Mouse (Mus musculus) neural tube, embryonic 11.5 days (tissue): ENCODE measurements around the gene Fstl4. TPM values are rescaled to one million over a fixed set of nuclear protein-coding genes. Genes with fewer than 3 reads are reported as not detected.
A peak's percentile ranks its signal among the peaks of the same experiment; 100 is the strongest.

Experiments
- ATAC-seq: fragments of 200-750 bp; cut with Nextera tagmentation; 2 replicates; pipeline ENCODE4 v1.8.0; 2017; ENCODE audit warnings: moderate number of reproducible peaks, mild to moderate bottlenecking, moderate TSS enrichment, moderate library complexity; ENCODE audit not compliant: insufficient read depth, low FRiP score, low TSS enrichment
- DNase-seq: peaks from one replicate; pipeline ENCODE4 v3.0.0-alpha.2; 2015; ENCODE audit warnings: low spot score
- H3K27ac ChIP-seq: fragments of 300-500 bp; sonication (generic); 2 replicates; pipeline ENCODE4 v1.5.1; 2014; ENCODE audit warnings: low read depth, mild to moderate bottlenecking, low read length
- H3K27me3 ChIP-seq: fragments of 300-500 bp; sonication (generic); 2 replicates; pipeline ENCODE4 v1.6.1; 2014; ENCODE audit warnings: mild to moderate bottlenecking, low read length, mixed read lengths; ENCODE audit not compliant: control insufficient read depth, insufficient read depth
- H3K36me3 ChIP-seq: fragments of 300-500 bp; sonication (generic); 2 replicates; pipeline ENCODE4 v1.6.1; 2014; ENCODE audit warnings: mild to moderate bottlenecking, low read length, moderate library complexity, mixed read lengths; ENCODE audit not compliant: control insufficient read depth, insufficient read depth
- H3K4me1 ChIP-seq: fragments of 300-500 bp; sonication (generic); 2 replicates; pipeline ENCODE4 v1.6.1; 2014; ENCODE audit warnings: low read length, mixed read lengths; ENCODE audit not compliant: control insufficient read depth, insufficient read depth
- H3K4me2 ChIP-seq: fragments of 300-500 bp; sonication (generic); 2 replicates; pipeline ENCODE4 v1.6.1; 2014; ENCODE audit warnings: low read depth, mild to moderate bottlenecking, moderate library complexity
- H3K4me3 ChIP-seq: fragments of 300-500 bp; sonication (generic); 2 replicates; pipeline ENCODE4 v1.5.1; 2014; ENCODE audit warnings: low read depth, low read length
- H3K9ac ChIP-seq: fragments of 300-500 bp; sonication (generic); 2 replicates; pipeline ENCODE4 v1.6.1; 2014; ENCODE audit warnings: mild to moderate bottlenecking, low read length
- H3K9me3 ChIP-seq: fragments of 300-500 bp; sonication (generic); 2 replicates; pipeline ENCODE4 v1.6.1; 2016; ENCODE audit warnings: low read length; ENCODE audit not compliant: control insufficient read depth
- WGBS: fragments of 180-500 bp; shearing (Covaris S2); extraction: QIAGEN DNeasy Blood & Tissue Kit; methylation state at CpG from one replicate; pipeline ENCODE4 v1.1.7; 2014; 5-methylcytosine and 5-hydroxymethylcytosine counted together
- polyA plus RNA-seq: library from polyadenylated mRNA; unstranded; fragments of >200 nt; fragmentation: Nextera tagmentation; extraction: Ambion mirVana; gene quantifications from 2 replicates; pipeline ENCODE4 v1.2.1, GENCODE M21; 2014

The Fstl4 gene
- polyA plus RNA-seq, 1 experiment from 2014 or later: 3.5 TPM

- ATAC-seq (no peak), DNase-seq (no peak)
- no peak overlapping the region for H3K4me3 ChIP-seq
- no peaks in the 10 kb centered on the region for H3K9me3 ChIP-seq
- no peak overlapping the region for H3K27ac ChIP-seq
- H3K36me3 ChIP-seq: no peaks in the 10 kb centered on the region
- no peaks in the 10 kb centered on the region for H3K27me3 ChIP-seq
- H3K4me2 ChIP-seq: no peak overlapping the region
- WGBS: 61% methylated on average over 5 of the region's 5 CpGs
- no peak overlapping the region for H3K9ac ChIP-seq
- H3K4me1 ChIP-seq: no peaks in the 10 kb centered on the region
Observed at GRCm38 (mm10) chr11:53107706-53108105, 343.3 kb downstream of the Fstl4 start.

- Histone ChIP-seq H3K4me3 (no peak overlapping the region), H3K27ac (no peak overlapping the region), H3K4me1 (no peaks in the 10 kb centered on the region), H3K4me2 (no peak overlapping the region), H3K27me3 (no peaks in the 10 kb centered on the region), H3K9ac (no peak overlapping the region), H3K36me3 (no peaks in the 10 kb centered on the region), H3K9me3 (no peaks in the 10 kb centered on the region)
- no peak for DNase-seq
- ATAC-seq: no peak
- 94% methylated on average over 6 of the region's 6 CpGs for WGBS
Observed at GRCm38 (mm10) chr11:53108798-53109197, 344.4 kb downstream of the Fstl4 start.

DNA sequence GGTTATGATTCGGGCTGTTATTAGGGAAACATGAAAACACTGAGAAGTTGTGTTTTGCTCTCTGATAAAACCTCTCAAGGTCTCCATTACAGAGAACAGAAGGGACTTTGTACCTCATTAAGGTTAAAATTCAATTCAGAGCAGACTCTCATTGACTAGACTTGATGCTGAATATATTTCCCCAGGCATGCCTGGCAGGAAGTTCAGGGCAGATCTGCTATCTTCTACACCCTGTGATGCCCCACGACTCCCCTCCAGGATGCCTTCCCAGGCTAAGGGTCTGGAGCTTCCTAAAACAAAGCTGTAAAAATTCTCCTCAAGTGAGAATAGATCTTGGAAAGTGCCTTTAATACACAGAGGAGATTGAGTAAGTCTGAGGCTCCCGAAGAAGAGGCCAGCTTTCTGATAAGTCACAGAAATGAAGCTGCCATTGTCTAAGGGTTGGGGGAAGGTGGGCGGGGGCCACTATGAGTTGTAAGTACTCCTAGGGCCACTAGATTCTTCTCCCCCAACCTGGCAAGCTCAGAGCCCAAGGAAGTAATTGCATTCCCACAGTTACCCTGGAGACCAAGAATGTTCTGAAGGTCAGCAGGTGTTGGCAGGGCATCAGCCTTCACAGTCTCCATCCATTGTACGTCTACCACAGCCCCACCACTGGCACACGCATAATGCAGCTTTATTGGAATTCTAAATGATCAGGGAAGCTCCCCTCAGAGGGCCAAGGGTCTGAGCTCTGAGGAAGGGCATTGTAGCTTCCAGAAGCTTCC, 345.4 kb downstream of the Fstl4 start:
- 77% methylated on average over 6 of the region's 6 CpGs for WGBS
- no peak for ATAC-seq
- no peaks in the 10 kb centered on the region for H3K9me3 ChIP-seq
- H3K9ac ChIP-seq: no peak overlapping the region
- no peaks in the 10 kb centered on the region for H3K36me3 ChIP-seq
- H3K4me1 ChIP-seq: no peaks in the 10 kb centered on the region
- no peak overlapping the region for H3K4me3 ChIP-seq
- H3K27ac ChIP-seq: no peak overlapping the region
- no peaks in the 10 kb centered on the region for H3K27me3 ChIP-seq
- no peak for DNase-seq
- H3K4me2 ChIP-seq: no peak overlapping the region

- H3K4me3 ChIP-seq: no peak overlapping the region
- no peak overlapping the region for H3K9ac ChIP-seq
- H3K4me1 ChIP-seq: no peaks in the 10 kb centered on the region
- H3K27ac ChIP-seq: no peak overlapping the region
- H3K27me3 ChIP-seq: no peaks in the 10 kb centered on the region
- no peak overlapping the region for H3K4me2 ChIP-seq
- H3K36me3 ChIP-seq: no peaks in the 10 kb centered on the region
- DNase-seq: no peak
- WGBS: 81% methylated on average over 4 of the region's 4 CpGs
- no peak for ATAC-seq
- H3K9me3 ChIP-seq: no peaks in the 10 kb centered on the region
Observed at GRCm38 (mm10) chr11:53115711-53116110, 351.3 kb downstream of the Fstl4 start.

DNA sequence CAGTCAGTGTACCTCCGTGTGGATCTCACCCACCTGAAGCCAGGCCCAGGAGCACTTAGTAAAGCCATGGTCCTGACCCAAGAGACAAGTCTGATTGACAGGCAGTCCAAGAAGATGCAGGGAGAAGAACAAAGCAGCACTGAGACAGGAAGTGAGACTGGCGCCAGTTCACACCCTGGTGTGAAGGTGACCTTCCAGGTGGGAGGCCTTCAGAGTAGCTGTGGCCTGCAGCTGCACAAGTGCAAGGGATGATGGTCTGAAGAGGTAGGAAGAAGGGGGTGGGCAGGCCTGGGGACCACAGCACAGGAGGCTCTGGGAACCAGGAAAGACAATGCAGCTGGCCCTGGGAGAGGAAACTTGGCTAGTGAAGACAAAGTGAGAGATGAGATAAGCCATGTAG, 351.9 kb downstream of the Fstl4 start:
- Histone ChIP-seq H3K4me2 (no peak overlapping the region), H3K4me1 (no peaks in the 10 kb centered on the region), H3K27ac (no peak overlapping the region), H3K9me3 (no peaks in the 10 kb centered on the region), H3K9ac (peak overlapping the region; percentile 7; the same call in 1 of the 2 replicates), H3K27me3 (no peaks in the 10 kb centered on the region), H3K4me3 (no peak overlapping the region), H3K36me3 (no peaks in the 10 kb centered on the region)
- ATAC-seq (no peak), DNase-seq (no peak)
- 66% methylated on average over 2 of the region's 2 CpGs for WGBS

- Histone ChIP-seq H3K4me1 (no peaks in the 10 kb centered on the region), H3K27me3 (no peaks in the 10 kb centered on the region), H3K36me3 (no peaks in the 10 kb centered on the region), H3K4me3 (no peak overlapping the region), H3K9ac (no peak overlapping the region), H3K4me2 (no peak overlapping the region), H3K27ac (no peak overlapping the region), H3K9me3 (no peaks in the 10 kb centered on the region)
- DNase-seq (no peak), ATAC-seq (no peak)
- WGBS: 91% methylated on average over 11 of the region's 11 CpGs
Observed at GRCm38 (mm10) chr11:53118226-53118965, 354.0 kb downstream of the Fstl4 start.

DNA sequence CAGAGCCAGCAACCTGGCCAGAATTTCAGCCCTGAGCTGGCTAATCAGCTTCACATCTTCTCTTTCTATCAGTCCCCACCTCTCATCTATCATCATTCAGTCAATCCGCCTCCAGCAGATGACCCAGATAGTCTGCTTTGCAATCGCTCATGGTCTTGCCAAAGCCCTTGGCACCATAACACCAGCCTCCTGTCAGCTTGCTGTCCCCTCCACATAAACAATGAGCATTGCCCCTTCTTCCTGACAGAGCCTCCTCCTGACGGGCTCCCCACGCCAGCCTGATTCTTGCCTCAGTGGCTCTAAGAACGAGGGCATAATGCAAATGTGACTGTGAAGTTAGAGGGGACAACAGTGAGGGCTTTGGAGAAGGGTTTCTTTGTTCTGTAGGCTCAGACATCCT, 355.5 kb downstream of the Fstl4 start:
- no peak overlapping the region for H3K4me3 ChIP-seq
- H3K9me3 ChIP-seq: no peaks in the 10 kb centered on the region
- no peaks in the 10 kb centered on the region for H3K4me1 ChIP-seq
- H3K27ac ChIP-seq: no peak overlapping the region
- 86% methylated on average over 5 of the region's 5 CpGs for WGBS
- H3K36me3 ChIP-seq: no peaks in the 10 kb centered on the region
- ATAC-seq (no peak), DNase-seq (no peak)
- H3K27me3 ChIP-seq: no peaks in the 10 kb centered on the region
- H3K4me2 ChIP-seq: no peak overlapping the region
- H3K9ac ChIP-seq: no peak overlapping the region

DNA sequence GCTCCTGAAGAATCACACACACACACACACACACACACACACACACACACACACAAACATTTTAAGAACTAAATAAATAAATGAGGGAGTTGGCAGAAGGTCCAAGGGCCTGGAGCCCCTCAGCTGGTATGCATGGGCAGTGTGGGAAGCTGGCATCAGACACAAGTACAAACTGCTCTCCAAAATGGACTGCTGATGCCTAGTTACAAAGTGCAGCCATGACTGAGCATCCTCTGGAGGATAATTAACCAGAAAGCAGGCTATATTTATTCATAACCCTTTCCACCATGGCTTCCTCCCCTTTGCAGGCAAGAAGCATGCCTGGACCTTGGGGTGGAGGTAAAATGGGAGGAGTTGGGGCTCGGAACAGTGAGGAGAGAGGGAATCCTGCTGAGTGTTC, 356.8 kb downstream of the Fstl4 start:
- no peak overlapping the region for H3K9ac ChIP-seq
- WGBS: 82% methylated on average over 1 of the region's 1 CpGs
- ATAC-seq (no peak), DNase-seq (no peak)
- H3K4me2 ChIP-seq: no peak overlapping the region
- H3K9me3 ChIP-seq: no peaks in the 10 kb centered on the region
- H3K27me3 ChIP-seq: no peaks in the 10 kb centered on the region
- H3K4me1 ChIP-seq: no peaks in the 10 kb centered on the region
- H3K27ac ChIP-seq: no peak overlapping the region
- no peak overlapping the region for H3K4me3 ChIP-seq
- no peaks in the 10 kb centered on the region for H3K36me3 ChIP-seq

GRCm38 (mm10) chr11:53124799-53125198, 360.4 kb downstream of the Fstl4 start:
- H3K27ac ChIP-seq: no peak overlapping the region

More at GRCm38 (mm10) chr11:53124799-53125198, 360.4 kb downstream of the Fstl4 start:
- H3K4me2 ChIP-seq: no peak overlapping the region
- no peaks in the 10 kb centered on the region for H3K36me3 ChIP-seq
- H3K4me3 ChIP-seq: no peak overlapping the region
- H3K4me1 ChIP-seq: no peaks in the 10 kb centered on the region
- no peak overlapping the region for H3K9ac ChIP-seq
- 98% methylated on average over 2 of the region's 2 CpGs for WGBS
- H3K27me3 ChIP-seq: no peaks in the 10 kb centered on the region
- DNase-seq: no peak
- ATAC-seq: no peak
- no peaks in the 10 kb centered on the region for H3K9me3 ChIP-seq
